Mouse (Mus musculus): ENCODE results near the gene Padi2.
A peak's percentile ranks its signal among the peaks of the same experiment; 100 is the strongest.

Padi2 gene

GRCm38 (mm10) chr4:140986711-140987395 lies 80.7 kb downstream of the Padi2 start, which contains the start of gene Atp13a2:
Gene Atp13a2, plus strand, starts transcription at chr4:140986873.
- peak; percentile 87 to 90 for DNase-seq (ENCODE audit: low spot score in 2 of 2)

GRCm38 (mm10) chr4:140987476-140987875 lies 81.3 kb downstream of the Padi2 start:
- DNase-seq (ENCODE audit: low spot score in 2 of 2), result no peak

- DNase-seq (ENCODE audit: low spot score in 2 of 2), result no peak
Observed at GRCm38 (mm10) chr4:140988706-140989290, 82.7 kb downstream of the Padi2 start.

GRCm38 (mm10) chr4:140989447-140989846 lies 83.3 kb downstream of the Padi2 start:
- no peak for DNase-seq (ENCODE audit: low spot score in 2 of 2)

- DNase-seq (ENCODE audit: low spot score in 2 of 2), result no peak
Observed at GRCm38 (mm10) chr4:140992215-140992614, 86.1 kb downstream of the Padi2 start.

GRCm38 (mm10) chr4:140993846-140994245 lies 87.7 kb downstream of the Padi2 start:
- no peak for DNase-seq (ENCODE audit: low spot score in 2 of 2)

- no peak for DNase-seq (ENCODE audit: low spot score in 2 of 2)
Observed at GRCm38 (mm10) chr4:140995811-140996210, 89.7 kb downstream of the Padi2 start.

GRCm38 (mm10) chr4:140996812-140997211 lies 90.7 kb downstream of the Padi2 start:
- DNase-seq (ENCODE audit: low spot score in 2 of 2), result no peak
